Mouse (Mus musculus) forebrain, postnatal 0 days (tissue): ENCODE data around the gene Parp16. TPM values are rescaled to one million over a fixed set of nuclear protein-coding genes. Genes with fewer than 3 reads are reported as not detected.

Experiments used
- ATAC-seq: fragments of 200-750 bp; cut with Nextera tagmentation; 2 replicates; pipeline ENCODE4 v1.8.0; 2017; ENCODE audit warnings: mild to moderate bottlenecking, moderate library complexity
- DNase-seq: peaks from one replicate; pipeline ENCODE4 v3.0.0-alpha.2; 2015
- H3K27ac ChIP-seq: fragments of 300-500 bp; sonication (generic); 2 replicates; pipeline ENCODE4 v1.5.1; 2014; ENCODE audit warnings: low read depth, mild to moderate bottlenecking, antibody characterized with exemption, low read length, moderate library complexity, mixed read lengths
- H3K27me3 ChIP-seq: fragments of 300-500 bp; sonication (generic); 2 replicates; pipeline ENCODE4 v1.6.1; 2014; ENCODE audit warnings: mild to moderate bottlenecking, low read length, mixed read lengths; ENCODE audit not compliant: insufficient read depth
- H3K36me3 ChIP-seq: fragments of 300-500 bp; sonication (generic); 2 replicates; pipeline ENCODE4 v1.6.1; 2014; ENCODE audit warnings: mild to moderate bottlenecking, moderate library complexity; ENCODE audit not compliant: insufficient read depth
- H3K4me1 ChIP-seq: fragments of 300-500 bp; sonication (generic); 2 replicates; pipeline ENCODE4 v1.6.1; 2014; ENCODE audit warnings: antibody characterized with exemption; ENCODE audit not compliant: insufficient read depth
- H3K4me2 ChIP-seq: fragments of 300-500 bp; sonication (generic); 2 replicates; pipeline ENCODE4 v1.6.1; 2014; ENCODE audit warnings: low read depth, mild to moderate bottlenecking, moderate library complexity
- H3K4me3 ChIP-seq: fragments of 300-500 bp; sonication (generic); 2 replicates; pipeline ENCODE4 v1.5.1; 2014; ENCODE audit warnings: low read depth, low read length, mixed read lengths
- H3K9ac ChIP-seq: fragments of 300-500 bp; sonication (generic); 2 replicates; pipeline ENCODE4 v1.6.1; 2014; ENCODE audit warnings: mild to moderate bottlenecking
- H3K9me3 ChIP-seq: fragments of 300-500 bp; sonication (generic); 2 replicates; pipeline ENCODE4 v1.6.1; 2016; ENCODE audit warnings: low read length
- CTCF ChIP-seq: sonication (generic); IDR thresholded peaks from 2 replicates; pipeline ENCODE4 v1.5.1; 2016; ENCODE audit warnings: antibody characterized with exemption, control low read depth, low read depth
- WGBS: fragments of 180-500 bp; shearing (Covaris S2); extraction: QIAGEN DNeasy Blood & Tissue Kit; methylation state at CpG from one replicate; pipeline ENCODE4 v1.1.7; 2014; 5-methylcytosine and 5-hydroxymethylcytosine counted together
- polyA plus RNA-seq: library from polyadenylated mRNA; unstranded; fragments of >200 nt; fragmentation: Nextera tagmentation; extraction: Ambion mirVana; gene quantifications from 2 replicates; pipeline ENCODE4 v1.2.1, GENCODE M21; 2015
- total RNA-seq: library from RNA; depleted of rRNA; stranded (reverse); fragments of >200 nt; gene quantifications from 2 replicates; pipeline ENCODE4 v1.2.3, GENCODE M21; 2014

Parp16 gene
- total and polyA plus RNA-seq, 2 experiments from 2014 or later = 6.1 to 6.7 TPM

DNA sequence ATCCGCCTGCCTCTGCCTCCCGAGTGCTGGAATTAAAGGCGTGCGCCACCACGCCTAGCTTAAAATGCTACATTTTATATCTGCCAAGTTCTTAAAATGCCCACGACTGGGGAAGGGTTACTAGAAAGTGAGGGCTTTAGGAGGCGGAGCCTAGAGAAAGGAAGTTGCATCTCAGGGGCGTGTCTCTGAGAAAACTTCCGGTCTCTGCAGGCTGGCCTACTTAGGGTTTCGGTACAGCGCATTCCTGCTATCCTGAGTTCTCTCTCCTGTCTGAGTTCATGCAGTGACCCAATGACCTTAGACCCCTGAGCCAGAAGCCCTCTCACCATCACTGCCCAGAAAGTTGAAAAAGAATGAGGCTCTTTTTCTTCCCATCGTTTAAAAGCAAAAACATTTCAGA is 1.9 kb upstream of the Parp16 start:
- Histone ChIP-seq H3K9me3 (no peaks in the 10 kb centered on the region), H3K36me3 (no peaks in the 10 kb centered on the region), H3K27me3 (no peaks in the 10 kb centered on the region), H3K4me1 (peaks cover 12% of the 10 kb centered on the region), H3K4me2 (no peak overlapping the region), H3K27ac (no peak overlapping the region), H3K9ac (no peak overlapping the region), H3K4me3 (no peak overlapping the region)
- 82% methylated on average over 12 of the region's 12 CpGs for WGBS
- no peak for TF ChIP-seq CTCF
- ATAC-seq (no peak), DNase-seq (no peak)

DNA sequence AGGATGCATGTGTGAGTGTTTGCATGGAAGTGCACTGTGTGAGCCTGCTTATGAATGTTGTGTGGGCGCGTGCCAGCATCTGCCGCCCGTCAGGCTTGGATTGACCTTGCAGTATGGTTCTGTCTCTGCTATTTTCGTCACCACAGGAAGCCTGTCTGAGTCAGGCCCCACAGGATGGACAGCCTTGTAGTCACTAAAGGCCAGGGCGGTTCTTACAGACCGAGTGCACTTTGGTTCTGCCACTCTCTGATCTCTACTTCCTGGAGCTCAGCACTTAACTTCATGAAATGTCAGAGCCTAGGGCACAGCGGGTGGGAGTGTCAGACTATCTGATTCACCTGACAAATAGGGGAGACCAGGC is 448 bp downstream of the Parp16 start:
- no peak for TF ChIP-seq CTCF
- peak overlapping the region; percentile 31 for H3K9ac ChIP-seq
- no peaks in the 10 kb centered on the region for H3K9me3 ChIP-seq
- 0 out of 2 replicates have a peak overlapping the region, but pooled peaks have one; percentile 5 for H3K4me2 ChIP-seq
- H3K4me3 ChIP-seq = no peak overlapping the region
- DNase-seq = no peak
- H3K27ac ChIP-seq = peak overlapping the region; percentile 82
- no peaks in the 10 kb centered on the region for H3K36me3 ChIP-seq
- ATAC-seq = no peak
- 42% methylated on average over 8 of the region's 8 CpGs for WGBS
- no peaks in the 10 kb centered on the region for H3K27me3 ChIP-seq
- peaks cover 12% of the 10 kb centered on the region for H3K4me1 ChIP-seq

GRCm38 (mm10) chr9:65195982-65196737 is 1.0 kb downstream of the Parp16 start:
- WGBS = 6% methylated on average over 9 of the region's 9 CpGs
- peak; percentile 81 for DNase-seq
- peak; percentile 92 for ATAC-seq
- H3K4me2 ChIP-seq = peak overlapping the region; percentile 5; the same call in 1 of the 2 replicates
- peaks cover 12% of the 10 kb centered on the region for H3K4me1 ChIP-seq
- H3K9me3 ChIP-seq = no peaks in the 10 kb centered on the region
- TF ChIP-seq CTCF = no peak
- no peaks in the 10 kb centered on the region for H3K27me3 ChIP-seq
- peak overlapping the region; percentile 82 for H3K27ac ChIP-seq
- peak overlapping the region; percentile 1; the same call in 1 of the 2 replicates for H3K4me3 ChIP-seq
- peak overlapping the region; percentile 31 for H3K9ac ChIP-seq
- H3K36me3 ChIP-seq = no peaks in the 10 kb centered on the region

DNA sequence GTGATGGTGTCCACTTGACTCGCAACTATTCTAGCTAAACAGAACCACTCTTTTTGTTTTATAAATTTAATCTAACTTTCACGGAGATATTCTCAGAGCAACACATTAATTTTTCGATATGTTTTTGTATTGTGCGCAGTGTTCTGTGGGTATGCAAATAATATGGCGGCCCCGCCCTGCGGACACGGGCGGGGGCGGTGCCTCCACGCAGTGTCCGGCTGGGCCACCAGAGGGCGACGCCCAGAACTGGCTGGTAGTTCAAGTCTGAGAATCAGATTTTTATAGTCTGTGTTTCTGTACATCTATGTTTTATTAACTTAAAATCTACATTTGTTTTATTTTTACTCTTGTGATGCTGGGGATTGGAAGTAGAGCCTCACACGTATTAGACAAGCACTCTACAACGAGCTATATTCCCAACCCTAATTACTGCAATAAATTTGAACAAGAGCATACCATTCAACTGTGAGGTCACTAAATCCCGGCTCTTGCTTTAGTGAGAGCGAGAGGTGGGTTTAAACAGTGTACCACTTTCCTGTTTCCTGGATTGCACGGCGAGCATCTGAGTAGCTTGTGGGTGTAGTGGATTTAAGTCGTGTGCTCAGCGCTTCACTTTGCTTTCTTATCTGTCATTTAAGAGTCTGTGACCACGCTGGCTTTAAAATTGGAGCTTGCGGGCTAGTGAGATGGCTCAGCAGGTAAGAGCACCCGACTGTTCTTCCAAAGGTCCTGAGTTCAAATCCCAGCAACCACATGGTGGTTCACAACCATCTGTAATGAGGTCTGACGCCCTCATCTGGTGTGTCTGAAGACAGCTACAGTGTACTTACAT is 1.8 kb downstream of the Parp16 start:
- Histone ChIP-seq H3K27me3 (no peaks in the 10 kb centered on the region), H3K36me3 (no peaks in the 10 kb centered on the region), H3K4me3 (peak overlapping the region; percentile 1; the same call in 1 of the 2 replicates), H3K27ac (peak overlapping the region; percentile 82), H3K4me1 (peaks cover 12% of the 10 kb centered on the region), H3K9me3 (no peaks in the 10 kb centered on the region), H3K9ac (peak overlapping the region; percentile 31), H3K4me2 (peak overlapping the region; percentile 2; the same call in 1 of the 2 replicates)
- peak; percentile 76 for TF ChIP-seq CTCF
- DNase-seq (peak; percentile 94), ATAC-seq (peak; percentile 74)
- 19% methylated on average over 26 of the region's 26 CpGs for WGBS

GRCm38 (mm10) chr9:65197826-65198225 is 2.7 kb downstream of the Parp16 start:
- no peak for ATAC-seq
- no peak for TF ChIP-seq CTCF

GRCm38 (mm10) chr9:65199723-65200122 is 4.6 kb downstream of the Parp16 start:
- no peaks in the 10 kb centered on the region for H3K9me3 ChIP-seq
- H3K27ac ChIP-seq = no peak overlapping the region
- no peaks in the 10 kb centered on the region for H3K36me3 ChIP-seq
- peaks cover 12% of the 10 kb centered on the region for H3K4me1 ChIP-seq
- ATAC-seq (no peak), DNase-seq (no peak)
- WGBS = 72% methylated on average over 7 of the region's 7 CpGs
- H3K27me3 ChIP-seq = no peaks in the 10 kb centered on the region
- no peak overlapping the region for H3K4me2 ChIP-seq
- no peak overlapping the region for H3K9ac ChIP-seq
- H3K4me3 ChIP-seq = no peak overlapping the region
- TF ChIP-seq CTCF = no peak

More at GRCm38 (mm10) chr9:65197826-65198225, 2.7 kb downstream of the Parp16 start:
- Histone ChIP-seq H3K4me3 (no peak overlapping the region), H3K36me3 (no peaks in the 10 kb centered on the region), H3K9ac (no peak overlapping the region), H3K4me1 (peaks cover 12% of the 10 kb centered on the region), H3K4me2 (no peak overlapping the region), H3K27ac (no peak overlapping the region), H3K9me3 (no peaks in the 10 kb centered on the region), H3K27me3 (no peaks in the 10 kb centered on the region)
- 92% methylated on average over 6 of the region's 6 CpGs for WGBS
- DNase-seq = no peak

DNA sequence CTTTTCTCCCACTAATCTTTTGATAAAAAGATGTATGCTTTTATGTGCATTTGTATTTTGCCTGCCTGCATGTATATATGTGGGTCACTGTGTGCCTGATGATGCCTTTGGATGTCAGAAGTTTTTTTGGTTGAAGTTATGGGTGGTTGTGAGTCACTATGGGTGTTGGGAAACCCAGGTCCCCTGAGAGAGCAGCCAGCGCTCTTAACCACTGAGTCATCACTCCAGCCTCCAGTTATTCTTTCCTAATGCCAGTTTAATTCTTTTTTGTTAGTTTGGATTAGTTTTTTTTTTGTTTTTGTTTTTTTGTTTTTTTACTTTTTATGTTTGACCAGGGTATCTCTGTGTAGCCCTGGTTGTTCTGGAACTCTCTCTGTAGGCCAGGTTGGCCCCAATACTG is 5.5 kb downstream of the Parp16 start:
- 71% methylated on average over 1 of the region's 1 CpGs for WGBS
- H3K9me3 ChIP-seq = no peaks in the 10 kb centered on the region
- DNase-seq (no peak), ATAC-seq (no peak)
- H3K4me1 ChIP-seq = peaks cover 7% of the 10 kb centered on the region
- no peak overlapping the region for H3K4me3 ChIP-seq
- H3K4me2 ChIP-seq = no peak overlapping the region
- H3K9ac ChIP-seq = no peak overlapping the region
- H3K27ac ChIP-seq = 0 out of 2 replicates have a peak overlapping the region, but pooled peaks have one; percentile 89
- H3K27me3 ChIP-seq = no peaks in the 10 kb centered on the region
- no peak for TF ChIP-seq CTCF
- no peaks in the 10 kb centered on the region for H3K36me3 ChIP-seq
